Mouse (Mus musculus) liver, embryonic 14.5 days (tissue): ENCODE measurements at regions not wholly inside any gene's neighbourhood (a gene's known extent, or its start where the extent isn't known, plus 50 kb on each side); places are given as distances from the start of the nearest gene placed in this dataset.

Experiments
- ATAC-seq: fragments of 200-750 bp; cut with Nextera tagmentation; 2 replicates; pipeline ENCODE4 v1.8.0; 2017; ENCODE audit warnings: moderate number of reproducible peaks, mild to moderate bottlenecking, moderate library complexity; ENCODE audit not compliant: insufficient read depth
- DNase-seq, 3 experiments: peaks; one replicate each; pipeline ENCODE4 v3.0.0-alpha.2; 2012 to 2013; ENCODE audit warnings: low read depth in 3 of 3, low spot score in 3 of 3
- H3K27ac ChIP-seq: fragments of 300-500 bp; sonication (generic); 2 replicates; pipeline ENCODE4 v1.5.1; 2014; ENCODE audit warnings: moderate library complexity, mild to moderate bottlenecking, control low read depth, inconsistent platforms
- H3K27me3 ChIP-seq: fragments of 300-500 bp; sonication (generic); 2 replicates; pipeline ENCODE4 v1.6.1; 2014; ENCODE audit warnings: mild to moderate bottlenecking, low read length, moderate library complexity; ENCODE audit not compliant: control insufficient read depth, insufficient read depth
- H3K36me3 ChIP-seq: fragments of 300-500 bp; sonication (generic); replicated peaks from 2 replicates; pipeline ENCODE4 v1.6.1; 2014; ENCODE audit warnings: low read depth; ENCODE audit not compliant: control insufficient read depth, insufficient read depth
- H3K4me1 ChIP-seq, 2 experiments: fragments of 200-500 bp in 1 of 2; fragments of 300-500 bp in 1 of 2; sonication (generic) in 1 of 2; replicated peaks; 2 replicates each; pipeline ENCODE4 v1.6.1; 2012 to 2014; ENCODE audit warnings: antibody characterized with exemption in 1 of 2, inconsistent platforms in 1 of 2, low read length in 1 of 2; ENCODE audit not compliant: control insufficient read depth in 2 of 2, insufficient read depth in 2 of 2
- H3K4me2 ChIP-seq: fragments of 300-500 bp; sonication (generic); 2 replicates; pipeline ENCODE4 v1.6.1; 2014; ENCODE audit warnings: low read depth, mild to moderate bottlenecking, control low read depth, moderate library complexity
- H3K4me3 ChIP-seq, 2 experiments: fragments of 200-500 bp in 1 of 2; fragments of 300-500 bp in 1 of 2; sonication (generic) in 1 of 2; 2 replicates each; pipeline ENCODE4 v1.5.1; 2012 to 2014; ENCODE audit warnings: low read depth in 2 of 2, low read length in 2 of 2, mild to moderate bottlenecking in 2 of 2, control low read depth in 1 of 2, inconsistent platforms in 1 of 2, moderate library complexity in 1 of 2; ENCODE audit not compliant: insufficient read depth in 1 of 2
- H3K9ac ChIP-seq: fragments of 300-500 bp; sonication (generic); replicated peaks from 2 replicates; pipeline ENCODE4 v1.6.1; 2014; ENCODE audit warnings: mild to moderate bottlenecking, control low read depth, moderate library complexity
- H3K9me3 ChIP-seq: fragments of 300-500 bp; sonication (generic); 2 replicates; pipeline ENCODE4 v1.6.1; 2016; ENCODE audit warnings: low read length, mixed read lengths; ENCODE audit not compliant: control insufficient read depth
- CTCF ChIP-seq: IDR thresholded peaks from 2 replicates; pipeline ENCODE4 v1.5.1; 2016; ENCODE audit warnings: antibody characterized with exemption, low read depth, control low read depth
- EP300 ChIP-seq: IDR thresholded peaks from 2 replicates; pipeline ENCODE4 v1.6.1; 2016; ENCODE audit warnings: antibody characterized with exemption, low read depth
- WGBS: fragments of 180-500 bp; shearing (Covaris S2); extraction: QIAGEN DNeasy Blood & Tissue Kit; methylation state at CpG from one replicate; pipeline ENCODE4 v1.1.7; 2014; ENCODE audit not compliant: insufficient replicate concordance; 5-methylcytosine and 5-hydroxymethylcytosine counted together

- no peaks in the 10 kb centered on the region for H3K27me3 ChIP-seq
- H3K4me1 ChIP-seq = no peaks in the 10 kb centered on the region; a peak in 1 of 4 replicates
- H3K27ac ChIP-seq = no peak overlapping the region
- H3K9ac ChIP-seq = no peak overlapping the region
- DNase-seq (no peak), ATAC-seq (no peak)
- no peaks in the 10 kb centered on the region for H3K36me3 ChIP-seq
- no peak overlapping the region for H3K4me2 ChIP-seq
- H3K4me3 ChIP-seq = no peak overlapping the region
- 60% methylated on average over 10 of the region's 10 CpGs for WGBS
- no peaks in the 10 kb centered on the region for H3K9me3 ChIP-seq
- TF ChIP-seq CTCF (no peak), EP300 (no peak)
Measured at GRCm38 (mm10) chr10:91240856-91241610, 59.9 kb upstream of the Tmpo start.

GRCm38 (mm10) chr10:91240320-91240719 lies 59.2 kb upstream of the Tmpo start:
- Histone ChIP-seq H3K27ac (no peak overlapping the region), H3K4me2 (no peak overlapping the region), H3K4me3 (no peak overlapping the region), H3K9ac (no peak overlapping the region), H3K4me1 (no peaks in the 10 kb centered on the region; a peak in 1 of 4 replicates), H3K9me3 (no peaks in the 10 kb centered on the region), H3K36me3 (no peaks in the 10 kb centered on the region), H3K27me3 (no peaks in the 10 kb centered on the region)
- ATAC-seq = no peak
- DNase-seq = no peak
- 41% methylated on average over 7 of the region's 7 CpGs for WGBS
- no peak for TF ChIP-seq EP300

- H3K27ac ChIP-seq = no peak overlapping the region
- no peak for ATAC-seq
- no peak overlapping the region for H3K4me3 ChIP-seq
- H3K27me3 ChIP-seq = no peaks in the 10 kb centered on the region
- no peaks in the 10 kb centered on the region for H3K9me3 ChIP-seq
- WGBS = 21% methylated on average over 7 of the region's 7 CpGs
- no peak overlapping the region for H3K9ac ChIP-seq
- DNase-seq = peak in 1 of 3 experiments; percentile 4
- no peaks in the 10 kb centered on the region for H3K4me1 ChIP-seq
- no peak overlapping the region for H3K4me2 ChIP-seq
- no peak for TF ChIP-seq EP300
- TF ChIP-seq CTCF = peak; percentile 36
- no peaks in the 10 kb centered on the region for H3K36me3 ChIP-seq
Measured at GRCm38 (mm10) chr10:91236844-91237243, 55.7 kb upstream of the Tmpo start.

- no peak for TF ChIP-seq CTCF
- no peak for TF ChIP-seq EP300
- H3K9ac ChIP-seq = no peak overlapping the region
- no peak for ATAC-seq
- H3K4me1 ChIP-seq = no peaks in the 10 kb centered on the region
- no peak overlapping the region for H3K4me3 ChIP-seq
- H3K36me3 ChIP-seq = no peaks in the 10 kb centered on the region
- no peak overlapping the region for H3K27ac ChIP-seq
- H3K9me3 ChIP-seq = no peaks in the 10 kb centered on the region
- H3K27me3 ChIP-seq = no peaks in the 10 kb centered on the region
- DNase-seq = no peak
- H3K4me2 ChIP-seq = no peak overlapping the region
- 41% methylated on average over 3 of the region's 3 CpGs for WGBS
Measured at GRCm38 (mm10) chr10:91234709-91235108, 53.6 kb upstream of the Tmpo start.
